Mouse (Mus musculus) liver (tissue): Measurements from ENCODE around the gene Gm3604.
"Not testable (repeated sequence)": the region's sequence is repeated elsewhere in the genome, so short reads cannot be mapped to it uniquely, and the experiment has no call there.

Experiments
- DNase-seq: peaks from one replicate; pipeline ENCODE4 v3.0.0-alpha.2; 2020; ENCODE audit warnings: mixed read lengths

Gene Gm3604

GRCm38 (mm10) chr13:62382952-62383351 is at the start of gene Gm3604:
Gene Gm3604 (minus strand): TSS chr13:62383177.
- DNase-seq, result peak; percentile 67

GRCm38 (mm10) chr13:62399206-62399605 is 16.2 kb upstream of the Gm3604 start:
- DNase-seq, result not testable (repeated sequence)

GRCm38 (mm10) chr13:62390076-62390620 is 7.2 kb upstream of the Gm3604 start:
- not testable (repeated sequence) for DNase-seq

- DNase-seq, result no peak
Measured at GRCm38 (mm10) chr13:62331786-62332185, 51.2 kb downstream of the Gm3604 start.

- no peak for DNase-seq
Measured at GRCm38 (mm10) chr13:62331381-62331780, 51.6 kb downstream of the Gm3604 start.
